Mouse (Mus musculus) bone marrow, adult 2 months (tissue): ENCODE results near the gene Gm36176.

Experiments
- CTCF ChIP-seq: fragments of 200-500 bp; IDR thresholded peaks from 2 replicates; pipeline ENCODE4 v1.5.1; 2011; ENCODE audit warnings: low read length, control low read depth; ENCODE audit not compliant: control insufficient read depth, insufficient read depth
- POLR2A ChIP-seq: fragments of 200-500 bp; IDR thresholded peaks from 2 replicates; pipeline ENCODE4 v1.6.1; 2011; ENCODE audit warnings: low read depth, mild to moderate bottlenecking, control low read depth, low read length, borderline replicate concordance; ENCODE audit not compliant: control insufficient read depth

GRCm38 (mm10) chr10:77861675-77862074, 15.1 kb downstream of the Gm36176 start, which contains the start of gene Gm3285:
- TF ChIP-seq CTCF (no peak), POLR2A (no peak)
